Comparison of ENCODE assay signal across 8 mouse cellular contexts in genomic region chr9:112235041-112235695, GRCm38 (mm10). TPM values are rescaled to one million over a fixed set of nuclear protein-coding genes. Genes with fewer than 3 reads are reported as not detected.
DNase-seq lines count a peak whose midpoint lies in the region; ATAC-seq and TF ChIP-seq lines count a peak whose summit lies in the region.

No protein-coding gene starts in this region.

- H3K9ac ChIP-seq in forebrain, embryonic 15.5 days (replicated peaks), result peak overlapping the region; percentile 97
- H3K9ac ChIP-seq in hindbrain, postnatal 0 days (replicated peaks; ENCODE audit: low read length), result peak overlapping the region; percentile 80
- H3K9ac ChIP-seq in liver, embryonic 16.5 days (ENCODE audit: low read depth, low read length), result no peak overlapping the region

- WGBS in forebrain, embryonic 15.5 days, result under 1% methylated on average over 43 of the region's 44 CpGs
- under 1% methylated on average over 42 of the region's 44 CpGs for WGBS in hindbrain, postnatal 0 days
- under 1% methylated on average over 43 of the region's 44 CpGs for WGBS in liver, embryonic 16.5 days (ENCODE audit: insufficient replicate concordance)

- H3K4me3 ChIP-seq in forebrain, embryonic 15.5 days, result peak overlapping the region; percentile 69
- peak overlapping the region; percentile 60 for H3K4me3 ChIP-seq in hindbrain, postnatal 0 days (ENCODE audit: low read length)
- H3K4me3 ChIP-seq in liver, embryonic 16.5 days (ENCODE audit: low read depth, low read length), result peak overlapping the region; percentile 35

- H3K4me1 ChIP-seq in forebrain, embryonic 15.5 days, result peaks cover 11% of the 10 kb centered on the region
- no peaks in the 10 kb centered on the region; the same call in 1 of the 2 replicates for H3K4me1 ChIP-seq in hindbrain, postnatal 0 days (ENCODE audit: insufficient read depth, low read length)
- H3K4me1 ChIP-seq in liver, embryonic 16.5 days (ENCODE audit: control insufficient read depth, low read depth, low read length), result no peaks in the 10 kb centered on the region

- TF ChIP-seq CTCF in hindbrain, postnatal 0 days (IDR thresholded peaks at IDR 0.05; ENCODE audit: low read depth), result peak; percentile 22

- ATAC-seq in forebrain, embryonic 15.5 days (replicated peaks), result peak; percentile 93
- peak; percentile 87 for ATAC-seq in hindbrain, postnatal 0 days
- ATAC-seq in liver, embryonic 16.5 days (ENCODE audit: low read depth), result 0 out of 2 replicates have a peak, but pooled peaks have one; percentile 11

- H3K36me3 ChIP-seq in forebrain, embryonic 15.5 days, result no peaks in the 10 kb centered on the region
- no peaks in the 10 kb centered on the region for H3K36me3 ChIP-seq in hindbrain, postnatal 0 days (ENCODE audit: insufficient read depth, low read length)
- no peaks in the 10 kb centered on the region for H3K36me3 ChIP-seq in liver, embryonic 16.5 days (ENCODE audit: control insufficient read depth, insufficient read depth)

- no peaks in the 10 kb centered on the region for H3K27me3 ChIP-seq in forebrain, embryonic 15.5 days
- H3K27me3 ChIP-seq in hindbrain, postnatal 0 days (ENCODE audit: insufficient read depth, low read length), result no peaks in the 10 kb centered on the region
- H3K27me3 ChIP-seq in liver, embryonic 16.5 days (ENCODE audit: control insufficient read depth, insufficient read depth, low read depth, low read length), result peaks cover 30% of the 10 kb centered on the region

- DNase-seq in kidney, postnatal 4 days, result peak; percentile 33 to 46
- DNase-seq in kidney, adult 9 months, result no peak
- DNase-seq in cerebellum, adult 11-12 months, result peak; percentile 92
- DNase-seq in hindbrain, postnatal 0 days (ENCODE audit: low spot score), result peak; percentile 86
- DNase-seq in retina, postnatal 1 day, result peak; percentile 83
- DNase-seq in natural killer cell, adult 2 months (ENCODE audit: low spot score in 2 of 2), result no peak

- peak overlapping the region; percentile 92 for H3K4me2 ChIP-seq in forebrain, embryonic 15.5 days (replicated peaks)
- H3K4me2 ChIP-seq in hindbrain, postnatal 0 days (ENCODE audit: low read depth, low read length), result peak overlapping the region; percentile 81
- H3K4me2 ChIP-seq in liver, embryonic 16.5 days (ENCODE audit: low read depth, low read length), result 0 out of 2 replicates have a peak overlapping the region, but pooled peaks have one; percentile 13

- no peaks in the 10 kb centered on the region for H3K9me3 ChIP-seq in forebrain, embryonic 15.5 days
- H3K9me3 ChIP-seq in hindbrain, postnatal 0 days (ENCODE audit: low read length), result no peaks in the 10 kb centered on the region
- no peaks in the 10 kb centered on the region for H3K9me3 ChIP-seq in liver, embryonic 16.5 days (replicated peaks; ENCODE audit: control insufficient read depth, low read length)

- peak overlapping the region; percentile 96 for H3K27ac ChIP-seq in forebrain, embryonic 15.5 days (replicated peaks)
- H3K27ac ChIP-seq in hindbrain, postnatal 0 days, result peak overlapping the region; percentile 94
- H3K27ac ChIP-seq in liver, embryonic 16.5 days (ENCODE audit: low read length), result no peak overlapping the region

RNA-seq across cellular contexts. Expression of gene Arpp21, which starts 0.6 kb away (rescaled TPM):
- 71.4 and 76.3 TPM in 2 replicates for polyA plus RNA-seq in forebrain, embryonic 15.5 days (2015; fragmentation: Nextera tagmentation; extraction: Ambion mirVana)
- total RNA-seq in hindbrain, postnatal 0 days (2014; rRNA removed), result 80.5 and 88.0 TPM in 2 replicates
- polyA plus RNA-seq in hindbrain, postnatal 0 days (2015; fragmentation: Nextera tagmentation; extraction: Ambion mirVana), result 60.9 and 64.6 TPM in 2 replicates
- polyA plus RNA-seq in liver, embryonic 16.5 days (2015; fragmentation: Nextera tagmentation; extraction: Ambion mirVana), result 0.84 and 1.1 TPM in 2 replicates

Comparison
In these comparisons a context has a peak if more than half of its experiments do, and no peak if none do; other contexts are left out.
1. DNase-seq: peak in kidney, postnatal 4 days (2 of 2), cerebellum, adult 11-12 months (single experiment), hindbrain, postnatal 0 days (single experiment) and retina, postnatal 1 day (single experiment); none in kidney, adult 9 months (single experiment) and natural killer cell, adult 2 months (0 of 2).
2. ATAC-seq: peak in every context shown above with its lines; median percentile 93 in forebrain, embryonic 15.5 days; 87 in hindbrain, postnatal 0 days; 11 in liver, embryonic 16.5 days.
3. H3K4me2 ChIP-seq: peak in every context shown above with its lines; median percentile 92 in forebrain, embryonic 15.5 days; 81 in hindbrain, postnatal 0 days; 13 in liver, embryonic 16.5 days.
4. RNA of gene Arpp21, which starts 0.6 kb away (polyA plus RNA-seq): 71.4 to 76.3 TPM in forebrain, embryonic 15.5 days and 60.9 to 64.6 TPM in hindbrain, postnatal 0 days; 0.84 to 1.1 TPM in liver, embryonic 16.5 days; every median in the first group is over 10 times any median in the second.
5. Peak in every context shown above with its lines, with median percentiles within 50 percentile points of each other: H3K4me3 ChIP-seq.